Mouse (Mus musculus) lung, postnatal 14 days (tissue): ENCODE data around the gene Zcchc9.
"Not testable (repeated sequence)": the region's sequence is repeated elsewhere in the genome, so short reads cannot be mapped to it uniquely, and the experiment has no call there.

Source experiments
- DNase-seq: peaks from one replicate; pipeline ENCODE4 v3.0.0; 2021

Gene Zcchc9

GRCm38 (mm10) chr13:91807155-91807839 lies at the start of gene Zcchc9:
Gene Zcchc9, minus strand, starts transcription at chr13:91807705.
- DNase-seq, result peak; percentile 87

DNA sequence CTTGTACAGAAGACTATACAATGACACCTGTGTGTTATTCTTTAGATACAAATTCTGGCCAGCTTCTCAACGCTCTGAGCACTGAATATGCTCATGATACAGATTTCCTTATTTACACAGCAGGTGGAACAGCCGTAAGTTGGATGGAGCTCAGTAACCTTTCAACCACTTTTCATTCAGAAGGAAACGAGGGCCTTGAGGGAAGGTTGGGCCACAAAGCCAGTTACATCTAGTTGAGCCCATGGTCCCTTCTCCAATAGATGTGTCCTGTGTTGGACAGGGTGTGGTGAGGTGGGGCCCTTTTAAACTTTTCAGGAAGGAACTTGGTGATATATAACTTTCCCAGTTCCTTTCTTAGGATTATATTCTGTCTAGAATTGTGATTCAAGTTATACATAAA lies 46.9 kb upstream of the Zcchc9 start:
- DNase-seq, result no peak

GRCm38 (mm10) chr13:91827876-91828275 lies 20.4 kb upstream of the Zcchc9 start:
- no peak for DNase-seq

GRCm38 (mm10) chr13:91826066-91826465 lies 18.6 kb upstream of the Zcchc9 start:
- no peak for DNase-seq

- peak; percentile 45 for DNase-seq
These were observed 17.5 kb upstream of the Zcchc9 start for GRCm38 (mm10) chr13:91824845-91825550.

GRCm38 (mm10) chr13:91823735-91824134 lies 16.2 kb upstream of the Zcchc9 start:
- DNase-seq, result no peak

- DNase-seq, result no peak
These were observed 7.2 kb upstream of the Zcchc9 start for GRCm38 (mm10) chr13:91814670-91815069.

DNA sequence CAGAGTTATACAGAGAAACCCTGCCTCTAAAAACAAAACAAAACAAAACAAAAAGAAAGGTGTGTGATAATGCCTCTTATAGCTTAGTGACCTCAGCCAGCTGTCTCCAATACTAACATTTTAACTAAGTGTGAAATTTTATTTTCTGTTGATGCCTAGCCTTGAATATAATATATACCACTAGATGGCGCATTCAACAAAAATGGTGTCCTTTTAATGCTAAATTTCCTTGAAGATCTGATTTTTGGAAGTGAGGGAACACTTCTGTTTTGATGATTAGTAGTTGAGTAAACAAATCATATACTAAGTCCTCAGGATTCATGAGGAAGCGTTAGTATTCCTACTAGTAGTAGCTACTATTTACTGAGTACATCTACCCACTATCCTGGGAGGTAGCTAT lies 2.0 kb upstream of the Zcchc9 start:
- no peak for DNase-seq

- DNase-seq, result no peak
These were observed 520 bp upstream of the Zcchc9 start for GRCm38 (mm10) chr13:91807874-91808575.

GRCm38 (mm10) chr13:91801726-91802125 lies 5.8 kb downstream of the Zcchc9 start:
- no peak for DNase-seq

DNA sequence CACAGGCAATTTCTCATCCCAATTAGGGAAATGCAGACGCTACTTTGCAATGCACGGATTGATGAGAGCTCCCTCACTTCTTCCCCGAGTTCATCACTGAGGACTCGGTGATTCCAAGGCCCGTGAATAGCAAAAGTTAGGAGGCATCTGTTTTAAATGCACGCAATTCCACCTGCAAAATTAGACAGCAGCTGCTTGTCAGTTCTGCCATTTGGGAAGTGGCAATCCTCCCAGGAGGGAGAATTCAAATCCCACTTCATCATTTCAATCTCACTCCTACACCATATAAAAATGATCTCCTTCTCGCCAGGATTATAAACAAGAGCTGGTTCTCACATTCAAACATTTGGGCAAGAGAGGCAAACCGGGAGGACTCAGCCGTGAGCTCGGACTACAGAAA lies 10.1 kb downstream of the Zcchc9 start:
- no peak for DNase-seq

GRCm38 (mm10) chr13:91796916-91797315 lies 10.6 kb downstream of the Zcchc9 start:
- no peak for DNase-seq

- DNase-seq, result no peak
These were observed 11.5 kb downstream of the Zcchc9 start for GRCm38 (mm10) chr13:91796003-91796402.

DNA sequence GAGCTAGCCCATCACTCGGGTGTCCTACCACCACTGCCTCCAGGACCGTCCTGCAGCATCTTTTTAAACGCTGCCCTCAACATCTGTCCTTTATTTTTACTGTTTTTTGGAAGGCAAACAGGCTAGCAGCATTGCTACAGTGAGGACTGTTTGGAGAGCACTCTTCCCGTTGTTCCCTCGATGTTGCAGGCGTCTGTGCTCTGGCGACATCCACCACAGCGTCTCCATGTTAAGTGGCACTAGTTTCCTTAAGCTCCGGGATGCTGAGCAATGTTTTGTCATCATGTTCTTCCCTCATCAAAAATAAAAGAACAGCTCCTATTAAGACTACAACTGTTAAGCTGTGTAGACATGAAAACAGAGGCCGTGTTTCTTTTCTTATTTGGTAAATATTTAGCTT lies 11.9 kb downstream of the Zcchc9 start:
- no peak for DNase-seq

- DNase-seq, result no peak
These were observed 12.5 kb downstream of the Zcchc9 start for GRCm38 (mm10) chr13:91794926-91795436.

DNA sequence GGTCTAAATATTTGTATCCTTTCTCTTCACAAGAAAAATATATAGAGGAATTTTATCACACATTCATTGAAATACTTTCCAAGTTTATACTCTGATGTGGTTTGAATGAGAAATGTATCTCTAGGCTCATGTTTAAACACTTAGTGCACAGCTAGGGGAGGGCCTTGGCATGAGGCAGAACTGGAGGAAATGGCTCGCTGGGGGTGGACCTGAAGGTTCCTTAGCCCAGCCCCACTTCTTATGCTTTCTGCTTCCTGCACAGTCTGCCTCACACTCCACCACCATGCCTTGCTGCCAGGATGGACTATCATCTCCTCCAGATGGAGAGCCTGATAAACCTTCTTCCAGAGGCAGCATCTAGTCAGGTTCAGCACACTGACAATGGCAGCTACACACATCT lies 15.5 kb downstream of the Zcchc9 start:
- DNase-seq, result no peak

- DNase-seq, result no peak
These were observed 27.6 kb downstream of the Zcchc9 start for GRCm38 (mm10) chr13:91779892-91780291.

- no peak for DNase-seq
These were observed 29.4 kb downstream of the Zcchc9 start for GRCm38 (mm10) chr13:91778092-91778491.

DNA sequence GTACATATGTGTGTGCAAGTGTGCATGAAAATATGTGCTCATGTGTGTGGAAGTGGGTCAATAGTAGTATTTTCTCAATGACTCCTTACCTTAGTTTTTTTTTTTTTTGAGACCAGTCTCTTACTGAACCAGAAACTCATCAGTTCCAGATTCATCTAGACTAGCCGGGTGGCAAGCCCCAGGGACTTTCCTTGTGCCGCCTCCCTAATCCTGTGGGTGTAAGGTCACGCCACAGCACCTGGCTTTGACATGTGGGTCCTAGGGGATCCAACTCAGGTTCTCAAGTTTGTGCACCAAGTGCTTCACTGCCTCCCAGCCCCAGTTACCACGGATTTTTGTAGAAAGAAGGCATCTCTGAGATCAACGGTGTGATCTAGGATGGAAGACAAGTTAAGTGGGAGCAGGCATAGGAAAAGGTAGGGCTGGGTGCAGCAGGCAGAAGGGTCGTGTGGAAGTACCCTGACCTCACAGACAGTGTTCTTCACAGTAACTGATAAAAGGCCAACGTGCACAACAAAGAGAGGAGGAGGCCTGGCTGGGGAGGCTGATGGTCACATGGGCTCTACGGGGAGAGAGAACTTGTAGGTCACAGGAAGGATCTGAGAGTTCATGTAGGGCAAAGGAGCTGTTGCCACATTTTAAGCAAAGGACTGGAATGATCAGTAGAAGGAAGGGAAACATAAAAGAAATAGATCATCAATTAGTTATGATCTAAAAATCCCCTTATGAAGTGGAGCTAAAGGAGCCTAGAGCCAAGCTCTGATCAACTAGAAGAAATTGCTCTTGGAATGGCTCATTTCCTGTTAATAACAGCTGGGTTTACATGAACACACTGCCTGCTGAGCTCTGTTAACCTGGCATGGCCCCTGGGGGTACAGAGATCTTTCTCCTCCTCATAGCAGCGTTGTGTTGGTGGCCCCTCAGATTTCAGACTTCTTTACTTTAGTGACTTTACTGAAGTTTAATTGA lies 38.5 kb downstream of the Zcchc9 start:
- DNase-seq, result no peak

DNA sequence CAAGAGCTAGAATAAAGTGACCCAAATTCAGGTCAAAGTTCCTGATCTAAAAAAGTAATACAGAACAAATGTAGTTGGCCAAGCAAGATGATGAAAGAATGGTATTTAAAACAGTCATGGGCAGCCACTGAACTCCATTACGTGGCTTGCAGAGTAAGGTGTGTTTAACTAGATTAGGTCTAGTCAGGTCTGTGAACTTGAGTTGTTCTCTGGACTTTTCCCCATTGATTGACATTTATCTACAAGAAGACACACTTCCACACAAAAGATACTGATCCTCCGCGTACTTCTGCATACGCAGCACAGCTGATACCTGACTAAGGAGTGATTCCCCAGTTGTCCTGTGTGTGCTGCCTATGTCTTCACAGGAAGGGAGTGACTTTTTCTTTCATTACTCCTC lies 41.9 kb downstream of the Zcchc9 start:
- no peak for DNase-seq

- not testable (repeated sequence) for DNase-seq
These were observed 43.9 kb downstream of the Zcchc9 start for GRCm38 (mm10) chr13:91763654-91764053.

- no peak for DNase-seq
These were observed 45.7 kb downstream of the Zcchc9 start for GRCm38 (mm10) chr13:91761654-91762445.
